Mouse (Mus musculus): ENCODE data around the gene Adarb2. TPM values are rescaled to one million over a fixed set of nuclear protein-coding genes. Genes with fewer than 3 reads are reported as not detected.

Adarb2 gene
- polyA plus RNA-seq, 1 experiment from 2014 or later: 25.7 TPM

GRCm38 (mm10) chr13:8649261-8649660 is 446.6 kb downstream of the Adarb2 start:
- Histone ChIP-seq H3K9ac (no peak overlapping the region), H3K27ac (replicated peaks) (no peak overlapping the region), H3K9me3 (no peaks in the 10 kb centered on the region), H3K4me3 (no peak overlapping the region), H3K27me3 (no peaks in the 10 kb centered on the region), H3K36me3 (no peaks in the 10 kb centered on the region), H3K4me2 (no peak overlapping the region), H3K4me1 (replicated peaks) (no peaks in the 10 kb centered on the region)
- no peak for ATAC-seq (ENCODE audit: low FRiP score, low read depth)
- 52% methylated on average over 2 of the region's 2 CpGs for WGBS

GRCm38 (mm10) chr13:8664615-8665240 is 462.1 kb downstream of the Adarb2 start:
- ATAC-seq (ENCODE audit: low FRiP score, low read depth): peak; percentile 75
- Histone ChIP-seq H3K27me3 (no peaks in the 10 kb centered on the region), H3K9me3 (no peaks in the 10 kb centered on the region), H3K36me3 (no peaks in the 10 kb centered on the region), H3K9ac (no peak overlapping the region), H3K4me2 (no peak overlapping the region), H3K27ac (replicated peaks) (no peak overlapping the region), H3K4me1 (replicated peaks) (0 out of 2 replicates have a peak, but pooled peaks cover 5% of the 10 kb centered on the region), H3K4me3 (no peak overlapping the region)
- 62% methylated on average over 9 of the region's 9 CpGs for WGBS

DNA sequence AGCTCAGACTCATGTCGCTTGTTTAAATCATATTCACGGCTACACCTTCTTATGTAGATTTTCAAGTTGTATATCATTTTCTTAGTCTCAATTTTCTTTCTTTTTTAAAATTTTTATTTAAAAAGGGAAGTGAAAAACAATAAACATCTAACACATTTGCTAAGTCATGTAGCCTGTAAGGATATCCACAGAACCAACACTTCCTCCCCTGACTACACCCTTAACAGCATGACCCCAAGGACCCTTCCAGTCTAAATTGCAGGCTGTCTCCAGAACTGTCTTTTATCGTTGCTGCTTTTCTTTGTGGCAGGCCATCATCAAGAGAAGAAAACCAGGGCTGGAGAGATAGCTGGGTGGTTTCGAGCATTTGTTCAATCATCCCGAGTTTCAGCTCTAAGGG is 474.5 kb downstream of the Adarb2 start:
- no peaks in the 10 kb centered on the region for H3K9me3 ChIP-seq
- H3K4me3 ChIP-seq: no peak overlapping the region
- H3K27me3 ChIP-seq: no peaks in the 10 kb centered on the region
- H3K4me1 ChIP-seq (replicated peaks): peaks cover 8% of the 10 kb centered on the region
- H3K27ac ChIP-seq (replicated peaks): no peak overlapping the region
- 80% methylated on average over 5 of the region's 5 CpGs for WGBS
- no peak overlapping the region for H3K9ac ChIP-seq
- no peaks in the 10 kb centered on the region for H3K36me3 ChIP-seq
- ATAC-seq (ENCODE audit: low FRiP score, low read depth): no peak
- no peak overlapping the region for H3K4me2 ChIP-seq

- Histone ChIP-seq H3K4me3 (no peak overlapping the region), H3K4me1 (replicated peaks) (peaks cover 8% of the 10 kb centered on the region), H3K27ac (replicated peaks) (no peak overlapping the region), H3K9ac (no peak overlapping the region), H3K4me2 (peak overlapping the region; percentile 3; the same call in 1 of the 2 replicates), H3K27me3 (no peaks in the 10 kb centered on the region), H3K9me3 (no peaks in the 10 kb centered on the region), H3K36me3 (no peaks in the 10 kb centered on the region)
- 21% methylated on average over 9 of the region's 9 CpGs for WGBS
- ATAC-seq (ENCODE audit: low FRiP score, low read depth): no peak
These were observed 477.9 kb downstream of the Adarb2 start for GRCm38 (mm10) chr13:8680470-8681129.

DNA sequence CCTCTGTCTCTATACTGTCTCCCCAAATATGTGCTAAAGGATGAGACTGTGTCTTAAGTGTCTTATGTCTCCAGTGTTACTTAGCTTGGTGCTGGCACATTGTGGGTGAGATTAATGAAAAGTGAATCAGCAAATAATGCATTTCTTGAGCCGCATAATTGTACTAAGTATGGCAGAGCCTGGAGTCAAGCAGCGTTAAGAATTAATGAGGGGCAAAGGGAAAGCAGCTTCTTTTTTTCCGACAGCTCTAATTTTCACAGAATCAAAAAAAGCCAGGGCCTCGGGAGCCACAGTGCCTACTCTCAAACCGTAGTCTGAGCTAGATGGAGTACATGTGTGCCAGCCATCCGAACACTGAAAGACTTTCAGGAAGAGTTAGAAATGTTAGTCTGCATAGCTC is 488.8 kb downstream of the Adarb2 start:
- 0 out of 2 replicates have a peak, but pooled peaks have one; percentile 54 for ATAC-seq (ENCODE audit: low FRiP score, low read depth)
- H3K9ac ChIP-seq: no peak overlapping the region
- H3K27me3 ChIP-seq: no peaks in the 10 kb centered on the region
- H3K4me2 ChIP-seq: no peak overlapping the region
- no peak overlapping the region for H3K4me3 ChIP-seq
- H3K36me3 ChIP-seq: no peaks in the 10 kb centered on the region
- WGBS: 44% methylated on average over 6 of the region's 6 CpGs
- H3K9me3 ChIP-seq: no peaks in the 10 kb centered on the region
- peaks cover 9% of the 10 kb centered on the region for H3K4me1 ChIP-seq (replicated peaks)
- H3K27ac ChIP-seq (replicated peaks): no peak overlapping the region

GRCm38 (mm10) chr13:8692787-8693186 is 490.1 kb downstream of the Adarb2 start:
- Histone ChIP-seq H3K27ac (replicated peaks) (no peak overlapping the region), H3K4me2 (no peak overlapping the region), H3K4me3 (no peak overlapping the region), H3K4me1 (replicated peaks) (peaks cover 9% of the 10 kb centered on the region), H3K9me3 (no peaks in the 10 kb centered on the region), H3K9ac (no peak overlapping the region), H3K36me3 (no peaks in the 10 kb centered on the region), H3K27me3 (no peaks in the 10 kb centered on the region)
- no peak for ATAC-seq (ENCODE audit: low FRiP score, low read depth)
- 67% methylated on average over 9 of the region's 9 CpGs for WGBS

GRCm38 (mm10) chr13:8698451-8698850 is 495.8 kb downstream of the Adarb2 start:
- H3K27ac ChIP-seq (replicated peaks): no peak overlapping the region
- 91% methylated on average over 5 of the region's 5 CpGs for WGBS
- no peak overlapping the region for H3K4me2 ChIP-seq
- no peak overlapping the region for H3K4me3 ChIP-seq
- ATAC-seq (ENCODE audit: low FRiP score, low read depth): no peak
- no peaks in the 10 kb centered on the region for H3K27me3 ChIP-seq
- no peaks in the 10 kb centered on the region for H3K36me3 ChIP-seq
- H3K9ac ChIP-seq: no peak overlapping the region
- H3K9me3 ChIP-seq: no peaks in the 10 kb centered on the region
- no peaks in the 10 kb centered on the region for H3K4me1 ChIP-seq (replicated peaks)

DNA sequence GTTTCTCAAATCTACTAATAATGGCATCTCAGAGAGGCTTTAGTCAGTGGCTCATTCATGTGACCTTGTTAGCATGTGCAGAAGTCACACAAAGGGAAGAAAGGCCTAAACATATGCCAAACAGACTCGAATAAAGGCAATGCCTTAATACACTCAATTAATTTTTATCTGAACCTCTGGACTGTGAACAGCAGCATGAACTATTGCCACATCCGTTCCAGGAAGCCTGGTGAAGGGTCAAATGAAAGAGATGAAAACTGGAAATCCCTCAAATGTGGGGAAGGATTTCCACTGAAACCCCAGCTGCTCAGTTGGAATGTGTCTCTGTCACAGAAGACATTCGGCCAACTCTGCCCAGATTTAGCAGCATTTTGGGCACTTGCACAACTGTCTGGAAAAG is 497.2 kb downstream of the Adarb2 start:
- Histone ChIP-seq H3K9me3 (no peaks in the 10 kb centered on the region), H3K9ac (no peak overlapping the region), H3K4me3 (no peak overlapping the region), H3K27ac (replicated peaks) (no peak overlapping the region), H3K4me2 (no peak overlapping the region), H3K27me3 (no peaks in the 10 kb centered on the region), H3K36me3 (no peaks in the 10 kb centered on the region), H3K4me1 (replicated peaks) (no peaks in the 10 kb centered on the region)
- no peak for ATAC-seq (ENCODE audit: low FRiP score, low read depth)
- WGBS: 70% methylated on average over 3 of the region's 3 CpGs

DNA sequence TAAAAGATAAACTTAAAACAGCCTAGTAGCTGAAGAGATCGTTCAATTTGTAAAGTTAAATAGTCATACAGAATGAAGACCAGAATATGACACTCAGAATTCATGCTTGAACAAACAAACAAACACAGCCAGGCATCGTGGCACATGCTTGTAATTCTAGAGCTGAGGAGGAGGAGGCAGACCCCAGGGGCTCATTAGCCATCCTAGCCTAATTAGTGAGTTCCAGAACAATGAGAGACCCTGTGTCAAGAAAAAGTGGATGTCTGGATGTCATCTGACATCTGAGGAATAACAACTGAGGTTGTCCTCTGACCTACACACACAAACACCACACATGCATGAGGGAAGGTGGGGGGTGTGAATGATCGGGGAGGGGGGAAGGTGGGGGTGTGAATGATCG is 498.3 kb downstream of the Adarb2 start:
- no peak overlapping the region for H3K4me2 ChIP-seq
- H3K36me3 ChIP-seq: no peaks in the 10 kb centered on the region
- no peaks in the 10 kb centered on the region for H3K9me3 ChIP-seq
- ATAC-seq (ENCODE audit: low FRiP score, low read depth): no peak
- H3K4me1 ChIP-seq (replicated peaks): peaks cover 7% of the 10 kb centered on the region; the same call in 1 of the 2 replicates
- H3K4me3 ChIP-seq: no peak overlapping the region
- H3K27me3 ChIP-seq: no peaks in the 10 kb centered on the region
- 65% methylated on average over 4 of the region's 4 CpGs for WGBS
- H3K27ac ChIP-seq (replicated peaks): no peak overlapping the region
- no peak overlapping the region for H3K9ac ChIP-seq

GRCm38 (mm10) chr13:8705296-8705695 is 502.6 kb downstream of the Adarb2 start:
- WGBS: 25% methylated on average over 4 of the region's 4 CpGs
- H3K9ac ChIP-seq: no peak overlapping the region
- no peak overlapping the region for H3K4me2 ChIP-seq
- H3K4me1 ChIP-seq (replicated peaks): peaks cover 7% of the 10 kb centered on the region; the same call in 1 of the 2 replicates
- no peak overlapping the region for H3K4me3 ChIP-seq
- H3K36me3 ChIP-seq: no peaks in the 10 kb centered on the region
- no peak overlapping the region for H3K27ac ChIP-seq (replicated peaks)
- H3K9me3 ChIP-seq: no peaks in the 10 kb centered on the region
- ATAC-seq (ENCODE audit: low FRiP score, low read depth): no peak
- H3K27me3 ChIP-seq: no peaks in the 10 kb centered on the region

DNA sequence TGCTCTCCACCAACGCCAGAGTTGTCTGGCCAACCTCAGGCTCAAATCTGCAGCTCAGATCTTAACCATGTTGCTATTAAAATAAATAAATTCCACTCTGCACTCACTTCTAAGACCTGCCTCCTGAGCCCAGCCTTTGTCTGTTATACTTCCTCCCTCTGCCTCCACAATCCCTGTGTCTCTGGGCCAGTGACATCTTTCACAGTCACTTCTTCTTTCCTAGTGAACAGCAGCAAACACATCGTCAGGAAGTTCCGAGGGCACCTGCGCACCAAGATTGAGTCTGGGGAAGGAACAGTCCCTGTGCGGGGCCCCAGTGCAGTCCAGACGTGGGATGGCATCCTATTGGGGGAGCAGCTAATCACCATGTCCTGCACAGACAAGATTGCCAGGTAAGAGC is 510.7 kb downstream of the Adarb2 start:
- no peaks in the 10 kb centered on the region for H3K4me1 ChIP-seq (replicated peaks)
- no peak overlapping the region for H3K4me2 ChIP-seq
- no peak overlapping the region for H3K4me3 ChIP-seq
- H3K27me3 ChIP-seq: no peaks in the 10 kb centered on the region
- no peak overlapping the region for H3K27ac ChIP-seq (replicated peaks)
- no peaks in the 10 kb centered on the region for H3K36me3 ChIP-seq
- H3K9me3 ChIP-seq: no peaks in the 10 kb centered on the region
- H3K9ac ChIP-seq: no peak overlapping the region
- no peak for ATAC-seq (ENCODE audit: low FRiP score, low read depth)
- 89% methylated on average over 6 of the region's 6 CpGs for WGBS

GRCm38 (mm10) chr13:8729972-8730645 is 527.4 kb downstream of the Adarb2 start:
- Histone ChIP-seq H3K36me3 (no peaks in the 10 kb centered on the region), H3K4me2 (no peak overlapping the region), H3K27me3 (no peaks in the 10 kb centered on the region), H3K4me3 (no peak overlapping the region), H3K9me3 (no peaks in the 10 kb centered on the region), H3K9ac (no peak overlapping the region), H3K4me1 (replicated peaks) (no peaks in the 10 kb centered on the region), H3K27ac (replicated peaks) (no peak overlapping the region)
- WGBS: 52% methylated on average over 10 of the region's 10 CpGs
- peak; percentile 71 for ATAC-seq (ENCODE audit: low FRiP score, low read depth)
